Mouse (Mus musculus): ENCODE measurements around the gene Scn5a.

The Scn5a gene

GRCm38 (mm10) chr9:119455967-119456366, 122.8 kb downstream of the Scn5a start:
- no peak for DNase-seq

- no peak for DNase-seq
Measured at GRCm38 (mm10) chr9:119445737-119446136, 133.1 kb downstream of the Scn5a start.

DNA sequence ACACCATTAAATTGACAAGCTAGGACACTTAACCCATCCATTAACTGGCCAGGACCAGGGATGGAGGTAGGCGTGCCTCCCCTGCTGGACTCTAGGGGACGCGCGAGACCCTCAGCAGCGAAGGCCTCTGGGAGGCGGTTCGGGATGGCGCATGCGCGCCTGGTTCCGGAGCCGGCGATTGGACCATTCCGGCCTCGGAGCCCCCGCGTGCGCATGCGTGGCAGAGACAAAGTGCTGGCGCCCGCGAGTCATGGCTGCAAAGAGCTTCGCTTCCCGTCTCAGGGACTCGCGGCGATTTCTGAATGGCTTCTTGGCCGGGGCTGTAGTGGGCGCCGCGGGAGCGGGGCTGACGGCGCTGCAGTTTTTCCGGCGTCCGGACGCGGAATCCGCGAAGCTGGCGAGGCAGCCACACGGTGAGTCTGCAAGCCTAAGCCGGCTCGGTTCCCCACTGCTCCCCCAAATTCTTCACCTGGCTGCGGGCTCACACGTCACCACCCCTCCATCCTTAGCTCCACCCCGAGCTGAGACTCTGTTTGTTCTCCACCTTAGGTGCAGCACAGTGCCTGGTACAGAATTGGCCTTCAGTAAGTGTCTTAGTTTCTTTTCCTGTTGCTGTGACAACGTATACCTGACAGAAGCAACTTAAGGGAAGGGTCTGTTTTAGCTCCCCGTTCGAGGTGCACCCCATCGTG, 133.9 kb downstream of the Scn5a start, which contains the start of gene Exog:
Gene Exog, plus strand, starts transcription at position 206 of the 692 bp plus-strand sequence.
- peak; percentile 98 for DNase-seq

DNA sequence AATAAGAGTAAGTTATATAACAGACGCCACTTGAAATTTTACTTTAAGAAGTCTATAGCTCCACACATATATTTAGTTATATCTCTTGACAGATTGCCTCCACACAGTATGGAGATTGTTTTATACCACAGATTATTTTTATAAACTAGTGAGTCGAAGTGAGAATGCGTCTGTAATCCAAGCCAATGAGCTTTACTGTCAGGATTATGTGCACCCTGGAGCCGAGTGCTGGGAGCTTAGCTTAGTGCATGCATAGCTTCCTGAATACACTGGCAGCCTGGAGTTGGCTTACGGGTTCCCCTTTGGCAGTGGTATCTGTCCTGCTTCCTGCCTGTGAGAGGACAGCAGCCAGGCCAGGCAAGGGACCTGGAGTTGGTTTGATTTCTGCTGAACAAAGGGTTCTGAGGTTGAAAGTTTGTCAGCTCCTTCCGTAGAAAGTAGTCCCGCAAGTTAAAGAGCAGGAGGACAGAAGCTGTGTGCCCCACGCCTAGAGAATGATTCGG, 140.3 kb downstream of the Scn5a start:
- DNase-seq, result no peak

- DNase-seq, result no peak
Measured at GRCm38 (mm10) chr9:119438065-119438464, 140.8 kb downstream of the Scn5a start.

DNA sequence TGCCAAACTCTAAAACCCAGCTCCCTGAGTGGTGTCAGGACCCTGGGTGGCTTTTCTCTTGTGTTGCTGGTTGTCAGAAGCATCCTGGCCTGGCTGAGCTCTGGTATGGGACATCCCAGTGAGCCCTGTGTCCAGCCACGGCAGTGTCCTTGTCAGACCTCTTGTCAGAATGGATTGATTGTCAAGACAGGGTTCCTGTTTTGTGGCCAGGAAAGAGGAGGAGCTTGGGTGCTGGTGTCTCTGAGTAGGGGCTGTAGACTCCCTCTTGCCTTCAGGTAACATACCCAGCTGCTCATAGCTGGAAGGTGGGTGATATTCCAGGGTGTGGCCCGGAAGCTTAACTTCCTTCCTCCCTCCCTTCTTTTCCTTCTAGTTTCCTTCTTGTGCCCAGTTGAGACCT, 143.0 kb downstream of the Scn5a start:
- DNase-seq, result no peak
